Mouse (Mus musculus): Measurements from ENCODE around the gene Mettl7a2. TPM values are rescaled to one million over a fixed set of nuclear protein-coding genes. Genes with fewer than 3 reads are reported as not detected.

Gene Mettl7a2
- polyA plus RNA-seq, 1 experiment from 2014 or later: not detected

- no peaks in the 10 kb centered on the region for H3K27me3 ChIP-seq (replicated peaks)
- H3K36me3 ChIP-seq: peaks cover 86% of the 10 kb centered on the region
- no peak for ATAC-seq (ENCODE audit: low FRiP score)
- H3K9me3 ChIP-seq (replicated peaks): no peaks in the 10 kb centered on the region
- H3K4me1 ChIP-seq: no peaks in the 10 kb centered on the region
- no peak overlapping the region for H3K4me2 ChIP-seq
- H3K4me3 ChIP-seq (replicated peaks): no peak overlapping the region
- 96% methylated on average over 16 of the region's 16 CpGs for WGBS
- no peak overlapping the region for H3K27ac ChIP-seq (replicated peaks)
- no peak overlapping the region for H3K9ac ChIP-seq (replicated peaks)
Observed at GRCm38 (mm10) chr15:100403318-100404000, 50.5 kb downstream of the Mettl7a2 start.

GRCm38 (mm10) chr15:100406088-100406487 is 53.1 kb downstream of the Mettl7a2 start:
- H3K4me1 ChIP-seq: no peaks in the 10 kb centered on the region
- H3K27ac ChIP-seq (replicated peaks): no peak overlapping the region
- H3K9ac ChIP-seq (replicated peaks): no peak overlapping the region
- H3K27me3 ChIP-seq (replicated peaks): no peaks in the 10 kb centered on the region
- no peak overlapping the region for H3K4me3 ChIP-seq (replicated peaks)
- H3K36me3 ChIP-seq: peaks cover 75% of the 10 kb centered on the region
- no peaks in the 10 kb centered on the region for H3K9me3 ChIP-seq (replicated peaks)
- H3K4me2 ChIP-seq: no peak overlapping the region
- WGBS: 86% methylated on average over 5 of the region's 5 CpGs
- no peak for ATAC-seq (ENCODE audit: low FRiP score)

DNA sequence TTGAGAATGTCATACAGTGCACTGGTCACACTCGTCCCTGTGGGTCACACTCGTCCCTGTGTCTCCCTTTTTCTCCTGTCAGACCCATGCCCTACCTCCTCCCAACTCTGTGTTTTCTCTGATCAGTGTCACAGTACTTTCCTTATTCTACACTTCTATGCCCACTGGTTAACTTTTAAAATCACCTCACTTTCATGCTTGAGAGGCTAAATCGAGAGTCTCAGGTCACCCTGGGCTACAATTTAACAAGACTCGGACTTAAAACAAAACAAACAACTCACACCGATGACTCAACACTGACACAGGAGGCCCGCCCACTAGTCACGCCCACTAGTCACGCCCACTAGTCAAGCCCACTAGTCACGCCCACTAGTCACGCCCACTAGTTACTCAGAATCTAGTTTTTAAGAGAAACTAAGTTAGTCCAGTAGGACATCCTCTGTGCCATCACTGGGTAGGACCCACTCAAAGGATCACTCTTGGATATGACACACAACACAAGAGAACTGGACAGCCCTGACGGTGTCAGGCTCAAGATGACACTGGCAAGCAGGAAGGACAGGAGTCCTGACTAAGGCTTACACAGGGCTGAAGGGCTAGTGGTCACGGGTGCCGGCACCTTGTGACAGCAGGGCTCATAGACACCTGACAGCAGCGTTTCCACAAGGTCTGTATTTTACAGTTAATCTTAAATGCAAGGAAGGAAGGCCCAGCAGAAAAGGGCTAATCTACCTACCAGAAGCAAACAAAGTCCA is 58.1 kb downstream of the Mettl7a2 start:
- 0 out of 2 replicates have a peak, but pooled peaks cover 3% of the 10 kb centered on the region for H3K4me1 ChIP-seq
- no peak overlapping the region for H3K4me3 ChIP-seq (replicated peaks)
- peaks cover 33% of the 10 kb centered on the region for H3K36me3 ChIP-seq
- WGBS: 63% methylated on average over 14 of the region's 14 CpGs
- no peaks in the 10 kb centered on the region for H3K27me3 ChIP-seq (replicated peaks)
- H3K9ac ChIP-seq (replicated peaks): no peak overlapping the region
- no peak for ATAC-seq (ENCODE audit: low FRiP score)
- no peaks in the 10 kb centered on the region for H3K9me3 ChIP-seq (replicated peaks)
- no peak overlapping the region for H3K27ac ChIP-seq (replicated peaks)
- no peak overlapping the region for H3K4me2 ChIP-seq

Other genes with a start within 250 kb of the Mettl7a2 start
- gene Atf1, start 125.4 kb upstream of the Mettl7a2 start, polyA plus RNA-seq (2015; fragmentation: Nextera tagmentation; extraction: Ambion mirVana): 13.3 and 22.0 TPM in 2 replicates
- gene Tmprss12, start 72.4 kb upstream of the Mettl7a2 start, polyA plus RNA-seq (2015; fragmentation: Nextera tagmentation; extraction: Ambion mirVana): not detected in 2 replicates
- gene Mettl7a1, start 49.1 kb upstream of the Mettl7a2 start, polyA plus RNA-seq (2015; fragmentation: Nextera tagmentation; extraction: Ambion mirVana): 3.8 and 5.4 TPM in 2 replicates
- 0.32 and 0.64 TPM in 2 replicates for gene Mettl7a3, start 18.3 kb upstream of the Mettl7a2 start, polyA plus RNA-seq (2015; fragmentation: Nextera tagmentation; extraction: Ambion mirVana)
- gene Methig1, start 51 bp upstream of the Mettl7a2 start, polyA plus RNA-seq (2015; fragmentation: Nextera tagmentation; extraction: Ambion mirVana): 1.1 and 1.7 TPM in 2 replicates
- 1.8 TPM in 1 of 2 replicates, not detected in the other for gene Higd1c, start 11.3 kb downstream of the Mettl7a2 start, polyA plus RNA-seq (2015; fragmentation: Nextera tagmentation; extraction: Ambion mirVana)
- gene Gm5475, start 68.9 kb downstream of the Mettl7a2 start, polyA plus RNA-seq (2015; fragmentation: Nextera tagmentation; extraction: Ambion mirVana): 0.08 and 0.23 TPM in 2 replicates
- gene Slc11a2, start 71.9 kb downstream of the Mettl7a2 start, polyA plus RNA-seq (2015; fragmentation: Nextera tagmentation; extraction: Ambion mirVana): 23.5 and 24.2 TPM in 2 replicates
- 50.6 and 57.2 TPM in 2 replicates for gene Letmd1, start 115.8 kb downstream of the Mettl7a2 start, polyA plus RNA-seq (2015; fragmentation: Nextera tagmentation; extraction: Ambion mirVana)
- gene Csrnp2, start 142.3 kb downstream of the Mettl7a2 start, polyA plus RNA-seq (2015; fragmentation: Nextera tagmentation; extraction: Ambion mirVana): 34.1 and 37.9 TPM in 2 replicates
- gene Tfcp2, start 198.8 kb downstream of the Mettl7a2 start, polyA plus RNA-seq (2015; fragmentation: Nextera tagmentation; extraction: Ambion mirVana): 32.4 and 34.8 TPM in 2 replicates
- gene Pou6f1, start 246.8 kb downstream of the Mettl7a2 start, polyA plus RNA-seq (2015; fragmentation: Nextera tagmentation; extraction: Ambion mirVana): 26.0 and 32.4 TPM in 2 replicates

Data from neural tube, embryonic 15.5 days (tissue).